Mouse (Mus musculus): ENCODE data around the gene Otop2. TPM values are rescaled to one million over a fixed set of nuclear protein-coding genes. Genes with fewer than 3 reads are reported as not detected.
A peak's percentile ranks its signal among the peaks of the same experiment; 100 is the strongest.

Gene Otop2
- polyA plus RNA-seq, 2 experiments = not detected

DNA sequence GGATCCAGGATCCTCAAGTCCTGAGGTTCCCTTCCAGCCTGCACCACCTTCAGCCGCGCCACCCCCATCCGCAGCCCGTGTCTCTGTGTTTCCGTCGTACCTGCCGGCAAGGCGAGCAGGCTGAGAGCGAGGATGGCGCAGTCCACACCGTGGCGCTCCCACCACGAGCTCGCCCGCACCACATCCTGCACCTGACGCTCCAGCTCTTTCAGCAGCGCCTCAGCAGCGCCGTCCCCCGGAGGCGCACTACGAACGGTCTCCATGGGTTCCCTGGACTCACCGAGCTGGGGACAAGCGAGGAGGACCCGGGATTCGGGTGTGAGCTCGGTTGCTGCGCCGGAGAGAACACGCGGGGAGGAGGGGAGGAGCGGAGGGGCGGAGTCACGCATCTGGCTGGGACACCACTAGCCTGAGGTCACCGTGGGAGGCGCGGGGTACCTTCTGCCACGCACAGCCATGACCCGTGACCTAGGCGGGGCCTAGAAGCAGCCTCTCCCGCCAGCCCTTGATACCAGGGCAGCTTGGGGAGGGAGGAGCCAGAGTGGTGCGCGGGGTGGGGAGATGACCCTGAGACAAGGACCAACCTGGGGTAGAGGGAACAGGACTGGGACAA is 9.6 kb upstream of the Otop2 start, which contains the start of gene Fads6:
Gene Fads6 (minus strand): TSS at position 450 of the 613 bp plus-strand sequence.
- no peaks in the 10 kb centered on the region for H3K36me3 ChIP-seq (replicated peaks; ENCODE audit: control insufficient read depth, insufficient read depth, low read depth)
- peaks cover 16% of the 10 kb centered on the region for H3K27me3 ChIP-seq (ENCODE audit: control insufficient read depth, insufficient read depth, low read length)
- H3K27ac ChIP-seq = no peak within 1 kb of the TSS
- DNase-seq (ENCODE audit: low read depth in 3 of 3, low spot score in 3 of 3) = no peak
- H3K9me3 ChIP-seq (ENCODE audit: control insufficient read depth, low read length) = no peaks in the 10 kb centered on the region
- TF ChIP-seq CTCF (IDR thresholded peaks at IDR 0.05; ENCODE audit: low read depth) (peak; percentile 54), EP300 (IDR thresholded peaks at IDR 0.05; ENCODE audit: low read depth) (no peak)
- peak within 1 kb of the TSS; percentile 45 for H3K4me2 ChIP-seq (ENCODE audit: low read depth)
- H3K4me3 ChIP-seq (ENCODE audit: insufficient read depth in 1 of 2, low read depth in 2 of 2, low read length in 2 of 2) = peak within 1 kb of the TSS; percentile 48 to 55
- ATAC-seq (ENCODE audit: insufficient read depth) = peak; percentile 63
- WGBS (ENCODE audit: insufficient replicate concordance) = 2% methylated on average over 43 of the region's 44 CpGs
- no peak within 1 kb of the TSS for H3K9ac ChIP-seq (replicated peaks)
- no peaks in the 10 kb centered on the region for H3K4me1 ChIP-seq (replicated peaks; ENCODE audit: control insufficient read depth in 2 of 2, insufficient read depth in 2 of 2, low read length in 1 of 2)

DNA sequence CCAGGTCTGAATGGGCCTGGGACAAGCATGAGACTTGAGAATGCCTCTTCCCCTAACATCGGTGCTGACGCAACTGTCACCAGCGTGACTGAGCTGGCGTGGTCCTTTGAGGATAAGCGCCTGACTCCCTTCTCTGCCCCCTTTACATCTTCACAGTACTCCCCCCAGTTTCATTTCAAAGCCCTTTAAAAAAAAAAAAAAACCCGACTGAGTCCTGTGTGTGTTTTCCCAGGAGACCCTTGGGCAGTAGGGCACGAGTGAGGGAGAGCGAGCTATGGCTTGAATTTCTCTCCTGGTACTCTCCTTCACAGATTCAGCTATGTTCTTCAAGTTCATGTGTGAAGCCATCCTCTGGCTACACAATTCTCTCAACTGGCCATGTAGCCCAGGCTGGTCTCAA is 8.8 kb upstream of the Otop2 start:
- no peak for DNase-seq (ENCODE audit: low read depth in 3 of 3, low spot score in 3 of 3)
- Histone ChIP-seq H3K36me3 (replicated peaks; ENCODE audit: control insufficient read depth, insufficient read depth, low read depth) (no peaks in the 10 kb centered on the region), H3K4me3 (ENCODE audit: insufficient read depth in 1 of 2, low read depth in 2 of 2, low read length in 2 of 2) (no peak overlapping the region), H3K4me1 (replicated peaks; ENCODE audit: control insufficient read depth in 2 of 2, insufficient read depth in 2 of 2, low read length in 1 of 2) (no peaks in the 10 kb centered on the region), H3K4me2 (ENCODE audit: low read depth) (no peak overlapping the region), H3K27ac (no peak overlapping the region), H3K9ac (replicated peaks) (no peak overlapping the region), H3K9me3 (ENCODE audit: control insufficient read depth, low read length) (no peaks in the 10 kb centered on the region), H3K27me3 (ENCODE audit: control insufficient read depth, insufficient read depth, low read length) (peaks cover 16% of the 10 kb centered on the region)
- TF ChIP-seq CTCF (IDR thresholded peaks at IDR 0.05; ENCODE audit: low read depth) (no peak), EP300 (IDR thresholded peaks at IDR 0.05; ENCODE audit: low read depth) (no peak)
- no peak for ATAC-seq (ENCODE audit: insufficient read depth)
- WGBS (ENCODE audit: insufficient replicate concordance) = 50% methylated on average over 8 of the region's 8 CpGs

DNA sequence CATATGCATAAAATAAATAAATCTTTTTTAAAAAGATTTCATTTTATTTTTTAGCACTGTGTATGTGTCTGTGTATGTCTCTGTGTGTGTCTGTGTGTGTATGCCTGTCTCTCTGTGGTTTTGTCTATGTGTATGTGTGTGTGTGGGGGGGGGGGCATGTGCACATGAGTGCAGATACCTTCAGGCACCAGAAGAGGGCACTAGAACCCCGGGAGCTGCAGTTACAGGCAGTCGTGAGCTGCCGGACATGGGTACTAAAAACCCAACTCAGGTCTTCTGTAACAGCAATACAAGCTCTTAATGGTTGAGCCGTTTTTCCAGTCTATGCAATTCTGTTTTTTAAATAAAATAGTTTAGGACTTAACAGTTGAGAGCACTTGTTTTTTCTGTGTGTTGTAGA is 6.2 kb upstream of the Otop2 start:
- Histone ChIP-seq H3K9me3 (ENCODE audit: control insufficient read depth, low read length) (no peaks in the 10 kb centered on the region), H3K4me2 (ENCODE audit: low read depth) (no peak overlapping the region), H3K4me3 (ENCODE audit: insufficient read depth in 1 of 2, low read depth in 2 of 2, low read length in 2 of 2) (no peak overlapping the region), H3K36me3 (replicated peaks; ENCODE audit: control insufficient read depth, insufficient read depth, low read depth) (no peaks in the 10 kb centered on the region), H3K9ac (replicated peaks) (no peak overlapping the region), H3K27ac (no peak overlapping the region), H3K27me3 (ENCODE audit: control insufficient read depth, insufficient read depth, low read length) (peaks cover 16% of the 10 kb centered on the region), H3K4me1 (replicated peaks; ENCODE audit: control insufficient read depth in 2 of 2, insufficient read depth in 2 of 2, low read length in 1 of 2) (no peaks in the 10 kb centered on the region)
- ATAC-seq (ENCODE audit: insufficient read depth) = no peak
- TF ChIP-seq EP300 (IDR thresholded peaks at IDR 0.05; ENCODE audit: low read depth) (no peak), CTCF (IDR thresholded peaks at IDR 0.05; ENCODE audit: low read depth) (0 out of 2 replicates have a peak, but pooled peaks have one; percentile 27)
- DNase-seq (ENCODE audit: low read depth in 3 of 3, low spot score in 3 of 3) = no peak
- WGBS (ENCODE audit: insufficient replicate concordance) = 66% methylated on average over 4 of the region's 4 CpGs

DNA sequence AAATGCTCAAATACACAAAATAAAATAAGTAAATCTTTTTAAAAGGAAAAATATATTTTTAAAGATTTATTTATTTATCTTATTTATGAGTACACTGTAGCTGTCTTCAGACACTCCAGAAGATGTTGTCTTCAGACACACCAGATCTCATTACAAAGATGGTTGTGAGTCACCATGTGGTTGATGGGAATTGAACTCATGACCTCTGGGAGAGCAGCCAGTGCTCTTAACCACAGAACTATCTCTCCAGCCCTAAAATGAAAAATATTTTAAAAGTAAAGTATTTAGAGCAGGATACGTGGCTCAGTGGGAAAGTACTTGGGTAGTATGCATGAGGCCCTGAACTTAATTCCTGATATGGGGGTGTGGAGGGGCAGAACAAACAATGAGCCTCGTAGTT is 5.6 kb upstream of the Otop2 start:
- Histone ChIP-seq H3K27me3 (ENCODE audit: control insufficient read depth, insufficient read depth, low read length) (peaks cover 16% of the 10 kb centered on the region), H3K4me3 (ENCODE audit: insufficient read depth in 1 of 2, low read depth in 2 of 2, low read length in 2 of 2) (no peak overlapping the region), H3K9me3 (ENCODE audit: control insufficient read depth, low read length) (no peaks in the 10 kb centered on the region), H3K27ac (no peak overlapping the region), H3K4me1 (replicated peaks; ENCODE audit: control insufficient read depth in 2 of 2, insufficient read depth in 2 of 2, low read length in 1 of 2) (no peaks in the 10 kb centered on the region), H3K9ac (replicated peaks) (no peak overlapping the region), H3K4me2 (ENCODE audit: low read depth) (no peak overlapping the region), H3K36me3 (replicated peaks; ENCODE audit: control insufficient read depth, insufficient read depth, low read depth) (no peaks in the 10 kb centered on the region)
- 63% methylated on average over 2 of the region's 2 CpGs for WGBS (ENCODE audit: insufficient replicate concordance)
- ATAC-seq (ENCODE audit: insufficient read depth) = no peak
- no peak for DNase-seq (ENCODE audit: low read depth in 3 of 3, low spot score in 3 of 3)
- TF ChIP-seq CTCF (IDR thresholded peaks at IDR 0.05; ENCODE audit: low read depth) = no peak
- TF ChIP-seq EP300 (IDR thresholded peaks at IDR 0.05; ENCODE audit: low read depth) = no peak

DNA sequence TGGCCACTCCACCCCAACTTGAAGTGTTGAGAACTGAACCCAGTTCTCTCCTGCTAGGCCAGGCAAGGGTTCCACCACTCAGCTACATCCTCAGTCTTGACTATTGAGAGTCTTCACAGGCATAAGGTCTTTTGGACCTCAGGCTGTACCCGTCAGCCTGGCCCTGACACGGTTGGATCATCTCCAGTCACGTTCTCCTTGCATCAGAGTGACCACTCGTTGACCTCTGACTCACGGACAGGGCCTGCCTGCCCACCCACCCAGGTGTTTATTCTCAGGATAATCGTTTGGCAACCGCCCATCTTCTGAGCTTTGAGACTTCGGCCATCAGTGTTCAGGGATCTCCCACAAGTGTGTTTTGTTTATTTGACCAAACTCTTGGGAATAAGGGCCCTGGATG is 3.8 kb upstream of the Otop2 start:
- H3K4me2 ChIP-seq (ENCODE audit: low read depth) = no peak overlapping the region
- no peaks in the 10 kb centered on the region for H3K4me1 ChIP-seq (replicated peaks; ENCODE audit: control insufficient read depth in 2 of 2, insufficient read depth in 2 of 2, low read length in 1 of 2)
- H3K9ac ChIP-seq (replicated peaks) = no peak overlapping the region
- H3K27me3 ChIP-seq (ENCODE audit: control insufficient read depth, insufficient read depth, low read length) = peaks cover under 1% of the 10 kb centered on the region; the same call in 1 of the 2 replicates
- WGBS (ENCODE audit: insufficient replicate concordance) = 47% methylated on average over 8 of the region's 8 CpGs
- no peaks in the 10 kb centered on the region for H3K36me3 ChIP-seq (replicated peaks; ENCODE audit: control insufficient read depth, insufficient read depth, low read depth)
- H3K27ac ChIP-seq = no peak overlapping the region
- no peak overlapping the region for H3K4me3 ChIP-seq (ENCODE audit: insufficient read depth in 1 of 2, low read depth in 2 of 2, low read length in 2 of 2)
- TF ChIP-seq CTCF (IDR thresholded peaks at IDR 0.05; ENCODE audit: low read depth) (no peak), EP300 (IDR thresholded peaks at IDR 0.05; ENCODE audit: low read depth) (no peak)
- DNase-seq (ENCODE audit: low read depth in 3 of 3, low spot score in 3 of 3) (no peak), ATAC-seq (ENCODE audit: insufficient read depth) (no peak)
- no peaks in the 10 kb centered on the region for H3K9me3 ChIP-seq (ENCODE audit: control insufficient read depth, low read length)
